Mouse (Mus musculus) hindbrain, embryonic 14.5 days (tissue): Measurements from ENCODE around the gene Chid1. TPM values are rescaled to one million over a fixed set of nuclear protein-coding genes. Genes with fewer than 3 reads are reported as not detected.

Experiments used
- ATAC-seq: fragments of 200-750 bp; cut with Nextera tagmentation; 2 replicates; pipeline ENCODE4 v1.8.0; 2017; ENCODE audit warnings: moderate number of reproducible peaks, mild to moderate bottlenecking, moderate TSS enrichment, moderate library complexity; ENCODE audit not compliant: low FRiP score
- DNase-seq: peaks from one replicate; pipeline ENCODE4 v3.0.0-alpha.2; 2015; ENCODE audit warnings: low spot score
- H3K27ac ChIP-seq: fragments of 300-500 bp; sonication (generic); 2 replicates; pipeline ENCODE4 v1.5.1; 2014; ENCODE audit warnings: mild to moderate bottlenecking, moderate library complexity
- H3K27me3 ChIP-seq: fragments of 300-500 bp; sonication (generic); 2 replicates; pipeline ENCODE4 v1.6.1; 2014; ENCODE audit warnings: mild to moderate bottlenecking, low read length, mixed read lengths; ENCODE audit not compliant: control insufficient read depth, insufficient read depth
- H3K36me3 ChIP-seq: fragments of 300-500 bp; sonication (generic); replicated peaks from 2 replicates; pipeline ENCODE4 v1.6.1; 2014; ENCODE audit not compliant: control insufficient read depth, insufficient read depth
- H3K4me1 ChIP-seq: fragments of 300-500 bp; sonication (generic); replicated peaks from 2 replicates; pipeline ENCODE4 v1.6.1; 2014; ENCODE audit warnings: antibody characterized with exemption, low read length, mixed read lengths; ENCODE audit not compliant: control insufficient read depth, insufficient read depth
- H3K4me2 ChIP-seq: fragments of 300-500 bp; sonication (generic); replicated peaks from 2 replicates; pipeline ENCODE4 v1.6.1; 2014; ENCODE audit warnings: mild to moderate bottlenecking, moderate library complexity
- H3K4me3 ChIP-seq: fragments of 300-500 bp; sonication (generic); replicated peaks from 2 replicates; pipeline ENCODE4 v1.5.1; 2014; ENCODE audit warnings: mild to moderate bottlenecking, low read length
- H3K9ac ChIP-seq: fragments of 300-500 bp; sonication (generic); 2 replicates; pipeline ENCODE4 v1.6.1; 2014
- H3K9me3 ChIP-seq: fragments of 300-500 bp; sonication (generic); 2 replicates; pipeline ENCODE4 v1.6.1; 2016; ENCODE audit warnings: low read length; ENCODE audit not compliant: control insufficient read depth
- WGBS: fragments of 180-500 bp; shearing (Covaris S2); extraction: QIAGEN DNeasy Blood & Tissue Kit; methylation state at CpG from one replicate; pipeline ENCODE4 v1.1.7; 2014; 5-methylcytosine and 5-hydroxymethylcytosine counted together
- polyA plus RNA-seq: library from polyadenylated mRNA; unstranded; fragments of >200 nt; fragmentation: Nextera tagmentation; extraction: Ambion mirVana; gene quantifications from 2 replicates; pipeline ENCODE4 v1.2.1, GENCODE M21; 2014

The Chid1 gene
- polyA plus RNA-seq, 1 experiment from 2014 or later = 47.8 TPM

DNA sequence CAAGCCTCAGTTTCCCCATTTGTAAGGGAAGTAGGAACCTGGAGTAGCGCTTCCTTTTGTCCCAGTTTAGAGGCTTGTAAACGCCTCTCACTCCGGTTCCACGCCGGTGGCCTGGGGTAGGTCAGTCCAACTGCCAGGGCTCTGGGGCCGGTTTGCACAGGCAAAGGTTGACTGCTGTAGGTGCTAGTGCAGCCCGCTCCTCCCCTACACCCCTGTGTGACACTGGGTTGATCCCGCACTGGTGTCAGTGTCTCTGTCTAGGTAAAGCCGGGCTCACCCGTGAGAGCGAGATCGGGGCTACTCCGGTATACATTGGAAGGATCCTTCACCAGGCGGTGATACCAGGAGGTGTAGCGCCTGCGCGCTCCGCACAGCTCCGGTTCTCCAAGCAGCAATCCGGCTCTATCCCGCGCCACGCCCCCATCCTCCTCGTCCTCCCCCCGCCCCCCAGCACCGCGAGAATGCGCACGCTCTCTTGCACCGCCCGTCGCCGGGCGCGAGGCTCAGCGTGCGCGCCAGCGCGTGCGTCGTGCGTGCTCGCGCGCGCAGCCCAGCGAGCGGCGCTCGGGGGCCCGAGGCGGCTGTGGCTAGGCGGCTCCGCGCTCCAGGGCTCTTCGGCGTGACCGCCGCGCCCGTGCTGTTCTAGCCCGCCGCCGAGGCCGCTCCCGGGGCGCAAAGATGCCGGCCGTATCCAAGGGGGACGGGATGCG, 22.2 kb upstream of the Chid1 start, which contains the start of gene Ap2a2:
TSS of gene Ap2a2 (plus strand) at position 492 of the 710 bp plus-strand sequence.
- Histone ChIP-seq H3K27me3 (no peaks in the 10 kb centered on the region), H3K9me3 (no peaks in the 10 kb centered on the region), H3K27ac (peak within 1 kb of the TSS; percentile 84), H3K9ac (peak within 1 kb of the TSS; percentile 88), H3K4me2 (peak within 1 kb of the TSS; percentile 74), H3K4me3 (peak within 1 kb of the TSS; percentile 75), H3K4me1 (peaks cover 23% of the 10 kb centered on the region), H3K36me3 (peaks cover 4% of the 10 kb centered on the region; the same call in 1 of the 2 replicates)
- ATAC-seq (peak; percentile 95), DNase-seq (peak; percentile 97)
- under 1% methylated on average over 65 of the region's 72 CpGs for WGBS

DNA sequence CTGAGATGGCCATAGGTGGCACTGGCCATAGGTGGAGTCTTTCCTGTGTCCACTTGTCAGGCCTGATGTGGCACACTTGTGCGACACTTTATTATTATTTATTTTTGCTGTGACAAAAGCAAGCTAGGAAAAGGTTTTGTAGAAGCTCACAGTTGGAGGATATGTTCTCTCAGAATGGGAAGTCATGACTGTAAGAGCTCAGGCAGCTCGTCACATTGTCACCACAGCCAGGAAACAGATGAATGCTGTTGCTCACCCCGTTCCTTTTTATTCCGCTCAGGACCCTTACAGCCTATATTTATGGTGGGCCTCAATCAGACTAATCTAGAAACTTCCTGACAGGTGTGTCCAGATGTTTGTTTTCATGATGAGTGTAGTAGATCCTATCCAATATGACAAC, 20.8 kb upstream of the Chid1 start:
- no peak overlapping the region for H3K4me2 ChIP-seq
- WGBS = 82% methylated on average over 4 of the region's 4 CpGs
- no peak overlapping the region for H3K4me3 ChIP-seq
- H3K9ac ChIP-seq = no peak overlapping the region
- no peak overlapping the region for H3K27ac ChIP-seq
- no peaks in the 10 kb centered on the region for H3K9me3 ChIP-seq
- H3K36me3 ChIP-seq = 0 out of 2 replicates have a peak, but pooled peaks cover 2% of the 10 kb centered on the region
- ATAC-seq = no peak
- H3K4me1 ChIP-seq = peaks cover 23% of the 10 kb centered on the region
- DNase-seq = no peak
- H3K27me3 ChIP-seq = no peaks in the 10 kb centered on the region

GRCm38 (mm10) chr7:141559726-141560325, 20.2 kb upstream of the Chid1 start:
- DNase-seq (no peak), ATAC-seq (no peak)
- no peak overlapping the region for H3K27ac ChIP-seq
- no peak overlapping the region for H3K9ac ChIP-seq
- H3K9me3 ChIP-seq = no peaks in the 10 kb centered on the region
- H3K4me3 ChIP-seq = no peak overlapping the region
- H3K4me2 ChIP-seq = no peak overlapping the region
- H3K36me3 ChIP-seq = no peaks in the 10 kb centered on the region
- H3K4me1 ChIP-seq = peaks cover 23% of the 10 kb centered on the region
- WGBS = 79% methylated on average over 2 of the region's 2 CpGs
- H3K27me3 ChIP-seq = no peaks in the 10 kb centered on the region

- DNase-seq (no peak), ATAC-seq (no peak)
- Histone ChIP-seq H3K4me3 (no peak overlapping the region), H3K9me3 (no peaks in the 10 kb centered on the region), H3K4me1 (peaks cover 15% of the 10 kb centered on the region), H3K27me3 (no peaks in the 10 kb centered on the region), H3K4me2 (no peak overlapping the region), H3K27ac (no peak overlapping the region), H3K36me3 (no peaks in the 10 kb centered on the region), H3K9ac (no peak overlapping the region)
Observed at GRCm38 (mm10) chr7:141558946-141559345, 19.3 kb upstream of the Chid1 start.

GRCm38 (mm10) chr7:141558329-141558776, 18.7 kb upstream of the Chid1 start:
- Histone ChIP-seq H3K9me3 (no peaks in the 10 kb centered on the region), H3K27ac (no peak overlapping the region), H3K4me1 (peaks cover 9% of the 10 kb centered on the region), H3K4me2 (no peak overlapping the region), H3K4me3 (no peak overlapping the region), H3K9ac (no peak overlapping the region), H3K27me3 (no peaks in the 10 kb centered on the region), H3K36me3 (no peaks in the 10 kb centered on the region)
- DNase-seq (no peak), ATAC-seq (no peak)
- WGBS = 69% methylated on average over 4 of the region's 4 CpGs

GRCm38 (mm10) chr7:141550464-141550863, 10.8 kb upstream of the Chid1 start:
- Histone ChIP-seq H3K27me3 (no peaks in the 10 kb centered on the region), H3K4me2 (no peak overlapping the region), H3K4me1 (no peaks in the 10 kb centered on the region), H3K4me3 (no peak overlapping the region), H3K9me3 (no peaks in the 10 kb centered on the region), H3K36me3 (no peaks in the 10 kb centered on the region), H3K27ac (no peak overlapping the region), H3K9ac (no peak overlapping the region)
- DNase-seq (no peak), ATAC-seq (no peak)
- 79% methylated on average over 2 of the region's 2 CpGs for WGBS

DNA sequence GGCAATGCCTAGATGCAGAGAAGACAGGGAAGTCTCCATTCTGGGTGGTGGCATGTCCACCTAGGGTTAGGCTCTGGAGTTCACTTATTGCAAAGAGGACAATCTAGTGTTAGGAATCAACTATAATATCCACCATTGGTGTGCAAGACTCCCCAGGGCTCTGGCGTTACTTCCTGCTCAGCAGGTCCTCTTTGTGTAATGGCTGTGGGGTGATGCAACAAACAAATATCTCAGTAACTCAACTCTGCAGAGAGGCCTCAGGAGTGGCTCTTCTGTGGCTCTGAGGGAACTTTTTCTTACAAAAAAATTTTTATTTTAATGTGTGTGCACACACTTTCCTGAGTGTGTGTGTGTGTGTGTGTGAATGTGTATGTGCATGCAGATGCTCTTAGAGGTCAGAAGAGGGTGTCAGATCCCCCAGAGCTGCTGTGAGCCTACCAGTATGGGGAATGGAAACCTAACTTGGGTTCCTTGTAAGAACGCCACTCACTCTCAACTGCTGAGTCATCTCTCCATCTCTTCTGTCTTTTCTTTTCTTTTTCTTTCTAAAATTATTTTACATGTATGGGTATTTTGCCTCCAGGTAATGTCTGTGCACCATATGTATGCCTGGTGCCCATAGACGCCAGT, 9.9 kb upstream of the Chid1 start:
- Histone ChIP-seq H3K4me1 (no peaks in the 10 kb centered on the region), H3K9me3 (no peaks in the 10 kb centered on the region), H3K36me3 (no peaks in the 10 kb centered on the region), H3K4me2 (no peak overlapping the region), H3K27me3 (no peaks in the 10 kb centered on the region), H3K9ac (no peak overlapping the region), H3K27ac (no peak overlapping the region), H3K4me3 (no peak overlapping the region)
- DNase-seq (no peak), ATAC-seq (no peak)
- WGBS = 88% methylated on average over 3 of the region's 3 CpGs

- no peak overlapping the region for H3K4me2 ChIP-seq
- ATAC-seq (no peak), DNase-seq (peak; percentile 38)
- H3K4me3 ChIP-seq = no peak overlapping the region
- no peaks in the 10 kb centered on the region for H3K27me3 ChIP-seq
- no peaks in the 10 kb centered on the region for H3K9me3 ChIP-seq
- H3K27ac ChIP-seq = no peak overlapping the region
- peaks cover 8% of the 10 kb centered on the region; the same call in 1 of the 2 replicates for H3K4me1 ChIP-seq
- no peak overlapping the region for H3K9ac ChIP-seq
- H3K36me3 ChIP-seq = no peaks in the 10 kb centered on the region
- 74% methylated on average over 4 of the region's 4 CpGs for WGBS
Observed at GRCm38 (mm10) chr7:141544654-141545053, 5.0 kb upstream of the Chid1 start.

- DNase-seq (no peak), ATAC-seq (no peak)
- Histone ChIP-seq H3K9ac (no peak overlapping the region), H3K4me1 (peaks cover 16% of the 10 kb centered on the region), H3K4me3 (no peak overlapping the region), H3K36me3 (no peaks in the 10 kb centered on the region), H3K9me3 (no peaks in the 10 kb centered on the region), H3K4me2 (no peak overlapping the region), H3K27ac (no peak overlapping the region), H3K27me3 (no peaks in the 10 kb centered on the region)
- WGBS = 90% methylated on average over 2 of the region's 2 CpGs
Observed at GRCm38 (mm10) chr7:141542588-141542987, 2.9 kb upstream of the Chid1 start.
